Mouse (Mus musculus) kidney, adult 2 months (tissue): ENCODE measurements around the gene Flt1.

Experiments used
- CTCF ChIP-seq: fragments of 200-500 bp; conservative IDR thresholded peaks from 2 replicates; pipeline ENCODE4 v1.5.1; 2011; ENCODE audit warnings: low read depth, mild to moderate bottlenecking, control low read depth, low read length, moderate library complexity, mixed read lengths; ENCODE audit not compliant: insufficient read depth, insufficient read length
- POLR2A ChIP-seq: fragments of 200-500 bp; IDR thresholded peaks from one replicate; pipeline ENCODE4 v1.6.1; 2011; ENCODE audit warnings: low read depth, low read length, control low read depth

- no peak for TF ChIP-seq CTCF
- no peak for TF ChIP-seq POLR2A
Observed at GRCm38 (mm10) chr5:147668637-147669344, 57.0 kb downstream of the Flt1 start.
